Mouse (Mus musculus) liver, embryonic 14.5 days (tissue): ENCODE results near the gene Per1.

Source experiments
- CTCF ChIP-seq: IDR thresholded peaks from 2 replicates; pipeline ENCODE4 v1.5.1; 2016; ENCODE audit warnings: antibody characterized with exemption, low read depth, control low read depth
- EP300 ChIP-seq: IDR thresholded peaks from 2 replicates; pipeline ENCODE4 v1.6.1; 2016; ENCODE audit warnings: antibody characterized with exemption, low read depth

GRCm38 (mm10) chr11:69114621-69115020, 19.6 kb downstream of the Per1 start:
- TF ChIP-seq EP300 (no peak), CTCF (no peak)
